Mouse (Mus musculus): ENCODE results near the gene Dph3.
"Not testable (repeated sequence)": the region's sequence is repeated elsewhere in the genome, so short reads cannot be mapped to it uniquely, and the experiment has no call there.

Gene Dph3

DNA sequence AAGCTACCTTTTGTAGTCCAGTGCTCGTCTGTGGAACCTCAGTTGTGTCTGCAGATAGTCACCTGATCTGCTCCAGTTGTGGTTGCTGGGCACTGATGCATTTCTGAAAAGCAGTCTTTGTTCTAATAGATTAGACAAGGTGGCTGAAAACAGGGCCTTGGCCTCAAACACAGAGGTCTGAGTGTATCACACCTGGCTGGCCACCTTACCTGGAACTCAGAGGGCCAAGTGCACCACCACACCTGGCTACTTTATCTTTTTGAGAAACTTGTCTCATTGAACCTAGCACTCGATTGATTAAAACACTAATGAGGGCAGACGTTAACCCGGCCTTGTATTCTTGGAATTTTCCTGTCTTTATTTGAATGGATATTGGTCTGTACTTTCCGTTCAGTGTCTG lies 10.1 kb upstream of the Dph3 start:
- no peak for DNase-seq (ENCODE audit: low read depth, low spot score)
- H3K36me3 ChIP-seq (ENCODE audit: control insufficient read depth, insufficient read depth, low read length, poor library complexity, severe bottlenecking) = peaks cover 13% of the 10 kb centered on the region; the same call in 1 of the 2 replicates
- no peaks in the 10 kb centered on the region for H3K27me3 ChIP-seq (ENCODE audit: control insufficient read depth, insufficient read depth, low read length, poor library complexity, severe bottlenecking)

DNA sequence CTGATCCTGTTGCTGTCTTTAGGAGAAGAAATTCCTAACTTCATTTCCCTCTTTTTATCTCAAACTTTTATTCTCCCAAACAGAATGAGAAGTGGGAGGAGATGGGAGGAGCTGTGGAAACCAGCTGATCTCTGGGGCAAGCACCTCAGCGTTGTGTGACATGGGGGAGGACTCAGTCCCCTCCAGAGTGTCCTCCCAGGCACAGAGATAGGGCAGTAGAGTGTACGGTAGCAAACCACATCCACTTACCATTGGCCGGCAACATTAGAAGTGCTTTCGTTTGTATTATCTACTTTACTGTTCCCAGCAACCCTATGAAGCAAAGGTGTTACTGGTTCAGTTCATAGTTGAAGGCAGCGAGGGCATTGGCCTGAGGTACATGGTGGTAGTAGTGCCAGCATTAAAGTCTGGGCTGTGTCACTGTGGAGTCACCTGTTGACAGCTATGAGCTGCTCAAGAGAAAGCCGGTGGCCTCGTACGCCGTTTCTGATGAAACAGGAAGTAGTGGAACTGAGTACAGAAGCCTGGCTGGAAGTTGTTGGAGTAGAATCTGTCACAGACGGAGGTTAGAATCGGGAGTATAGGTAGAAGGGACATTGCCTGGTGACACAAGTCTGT lies 8.1 kb upstream of the Dph3 start:
- no peak for DNase-seq (ENCODE audit: low read depth, low spot score)
- H3K36me3 ChIP-seq (ENCODE audit: control insufficient read depth, insufficient read depth, low read length, poor library complexity, severe bottlenecking) = peaks cover 4% of the 10 kb centered on the region; the same call in 1 of the 2 replicates
- H3K27me3 ChIP-seq (ENCODE audit: control insufficient read depth, insufficient read depth, low read length, poor library complexity, severe bottlenecking) = no peaks in the 10 kb centered on the region

DNA sequence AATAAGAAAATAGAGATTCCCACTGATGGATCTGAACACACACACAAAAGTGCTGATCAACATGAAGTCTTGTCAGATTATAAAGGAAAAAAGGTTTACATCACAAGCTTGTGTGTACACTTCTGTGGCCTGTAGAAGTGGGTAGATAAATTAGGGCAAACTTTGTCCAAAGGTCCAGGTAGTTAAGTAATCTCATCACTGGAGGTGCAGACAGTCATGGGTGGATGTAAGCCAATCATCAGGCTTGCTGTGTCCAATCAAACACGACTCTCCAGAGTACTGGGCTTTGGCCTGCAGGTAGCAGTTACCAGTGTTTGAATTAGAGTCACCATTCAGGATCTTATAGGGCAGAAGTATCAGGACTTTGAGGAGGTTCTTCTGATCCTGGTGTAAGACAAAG lies 7.5 kb upstream of the Dph3 start:
- Histone ChIP-seq H3K27me3 (ENCODE audit: control insufficient read depth, insufficient read depth, low read length, poor library complexity, severe bottlenecking) (no peaks in the 10 kb centered on the region), H3K36me3 (ENCODE audit: control insufficient read depth, insufficient read depth, low read length, poor library complexity, severe bottlenecking) (peaks cover 2% of the 10 kb centered on the region; the same call in 1 of the 2 replicates)
- no peak for DNase-seq (ENCODE audit: low read depth, low spot score)

DNA sequence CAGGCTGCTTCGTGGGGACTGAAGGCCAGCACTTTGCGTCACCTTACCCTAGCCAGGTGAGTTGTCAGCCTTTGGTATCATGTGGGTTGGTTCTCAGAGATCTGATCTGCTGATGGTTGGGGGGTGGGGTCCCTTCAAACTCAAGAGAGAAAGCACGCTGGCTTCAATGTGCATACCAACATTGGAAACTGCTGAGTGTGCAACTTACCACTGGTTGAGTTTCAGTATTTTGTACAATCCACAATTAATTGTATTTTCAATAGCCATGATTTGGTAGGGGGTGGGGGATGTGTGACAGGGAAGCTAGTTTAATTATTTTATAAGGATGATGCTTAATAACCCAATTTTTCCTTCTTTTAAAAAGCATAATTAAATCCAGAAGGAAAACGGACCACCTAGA lies 6.2 kb upstream of the Dph3 start:
- peaks cover 2% of the 10 kb centered on the region; the same call in 1 of the 2 replicates for H3K36me3 ChIP-seq (ENCODE audit: control insufficient read depth, insufficient read depth, low read length, poor library complexity, severe bottlenecking)
- DNase-seq (ENCODE audit: low read depth, low spot score) = no peak

DNA sequence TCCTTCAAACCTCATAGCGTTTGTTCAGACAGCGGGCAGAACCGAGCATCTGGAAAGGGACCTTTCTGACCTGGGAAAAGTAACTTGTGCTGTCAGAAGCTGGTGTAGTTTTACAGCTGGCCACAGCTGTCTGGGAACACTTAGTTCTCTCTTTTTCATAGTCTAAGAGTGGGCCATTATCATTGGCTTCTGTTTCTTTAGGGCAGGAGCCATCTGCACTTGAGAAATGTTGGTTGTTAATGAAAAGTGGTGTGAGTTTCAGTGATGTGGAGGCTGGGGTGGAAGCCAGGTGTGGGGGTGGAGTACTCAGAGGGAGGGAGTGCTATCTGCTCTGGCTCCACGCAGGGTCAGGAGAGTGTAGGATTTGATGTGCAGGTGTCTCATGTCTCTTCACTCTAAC lies 5.6 kb upstream of the Dph3 start:
- DNase-seq (ENCODE audit: low read depth, low spot score) = no peak
- H3K36me3 ChIP-seq (ENCODE audit: control insufficient read depth, insufficient read depth, low read length, poor library complexity, severe bottlenecking) = 0 out of 2 replicates have a peak, but pooled peaks cover 2% of the 10 kb centered on the region
- no peaks in the 10 kb centered on the region for H3K27me3 ChIP-seq (ENCODE audit: control insufficient read depth, insufficient read depth, low read length, poor library complexity, severe bottlenecking)

More for the DNA sequence above, 6.2 kb upstream of the Dph3 start:
- H3K27me3 ChIP-seq (ENCODE audit: control insufficient read depth, insufficient read depth, low read length, poor library complexity, severe bottlenecking) = no peaks in the 10 kb centered on the region

DNA sequence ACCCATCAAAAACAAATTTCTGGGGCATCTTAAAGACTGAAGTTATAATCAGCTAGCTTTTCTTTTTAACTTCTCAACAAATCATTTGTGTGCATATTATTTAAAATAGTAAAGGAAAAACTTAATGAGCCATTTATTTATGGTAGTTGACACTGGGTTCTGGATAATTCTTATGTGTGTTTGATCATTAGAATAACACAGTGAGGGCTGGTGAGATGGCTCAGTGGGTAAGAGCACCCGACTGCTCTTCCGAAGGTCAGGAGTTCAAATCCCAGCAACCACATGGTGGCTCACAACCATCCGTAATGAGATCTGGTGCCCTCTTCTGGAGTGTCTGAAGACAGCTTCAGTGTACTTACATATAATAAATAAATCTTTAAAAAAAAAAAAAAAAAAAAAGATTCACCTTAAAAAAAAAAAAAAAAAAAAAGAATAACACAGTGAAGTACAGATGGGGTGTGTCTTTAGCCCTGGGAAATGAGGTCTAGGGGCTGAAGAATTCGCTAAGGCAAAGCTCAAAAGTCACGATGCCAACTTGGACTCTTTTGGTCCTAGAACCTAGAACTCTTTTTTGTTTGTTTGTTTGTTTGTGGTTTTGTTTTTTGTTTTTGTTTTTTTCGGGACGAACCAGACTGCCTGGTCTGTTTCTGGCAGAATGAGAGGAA lies 2.2 kb upstream of the Dph3 start:
- H3K36me3 ChIP-seq (ENCODE audit: control insufficient read depth, insufficient read depth, low read length, poor library complexity, severe bottlenecking); H3K27me3 ChIP-seq (ENCODE audit: control insufficient read depth, insufficient read depth, low read length, poor library complexity, severe bottlenecking); DNase-seq (ENCODE audit: low read depth, low spot score): not testable (repeated sequence)

DNA sequence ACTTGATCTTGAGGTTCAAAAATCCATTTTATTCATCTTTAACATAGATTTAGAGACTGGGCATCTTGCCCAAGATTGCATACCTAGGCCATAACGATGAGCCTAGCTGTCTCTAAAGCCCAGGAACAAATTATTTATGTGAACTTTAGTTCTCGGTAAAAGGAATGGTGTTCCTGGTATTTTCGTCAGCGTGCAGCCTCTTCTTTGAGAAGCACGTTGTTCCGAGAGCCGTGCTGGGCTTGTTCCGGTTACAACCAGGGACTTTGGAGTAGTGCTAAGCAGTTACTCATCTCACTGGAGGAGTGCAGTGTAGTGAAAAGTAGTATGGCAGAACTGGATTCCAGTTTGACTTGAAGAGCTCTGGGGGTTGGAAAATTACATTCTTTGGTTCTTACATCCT lies 697 bp upstream of the Dph3 start:
- Histone ChIP-seq H3K27me3 (ENCODE audit: control insufficient read depth, insufficient read depth, low read length, poor library complexity, severe bottlenecking) (no peaks in the 10 kb centered on the region), H3K36me3 (ENCODE audit: control insufficient read depth, insufficient read depth, low read length, poor library complexity, severe bottlenecking) (peaks cover 6% of the 10 kb centered on the region)
- DNase-seq (ENCODE audit: low read depth, low spot score) = peak; percentile 6

DNA sequence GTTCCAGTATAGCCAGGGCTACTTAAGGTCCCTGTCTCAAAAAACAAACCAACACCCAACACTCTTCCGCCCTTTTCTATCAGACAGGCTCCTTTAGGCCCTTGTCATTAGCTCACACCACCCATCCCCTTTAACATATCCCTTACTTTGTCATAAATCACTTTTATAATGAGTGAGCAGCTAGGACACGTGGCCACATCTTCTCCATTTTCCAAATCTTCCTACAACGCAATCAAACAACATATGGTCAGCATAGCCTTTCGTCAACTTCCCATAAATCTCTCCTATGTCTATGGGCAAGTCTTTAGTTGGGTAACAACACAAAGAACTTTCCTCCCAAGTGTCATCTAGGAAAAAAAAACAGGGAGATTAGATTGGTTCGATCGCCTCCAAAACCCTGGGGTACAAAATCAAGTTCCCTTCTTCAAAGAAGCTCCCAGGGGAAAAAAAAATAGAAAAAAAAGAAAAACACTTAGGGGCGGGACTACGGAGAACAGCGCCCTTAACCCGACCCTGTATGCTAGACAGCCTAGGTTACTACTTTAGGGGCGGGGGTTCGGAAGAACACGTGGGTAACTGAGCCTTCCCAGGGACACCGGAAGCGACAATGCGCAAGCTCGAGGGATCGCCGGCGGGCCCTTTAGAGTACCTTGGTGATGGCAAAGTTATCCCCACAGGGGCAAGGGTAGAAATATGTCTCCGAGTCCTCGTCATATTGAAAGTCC lies 606 bp downstream of the Dph3 start, which contains the start of gene Oxnad1:
Gene Oxnad1 (plus strand): TSS at position 614 of the 725 bp plus-strand sequence.
- H3K27me3 ChIP-seq (ENCODE audit: control insufficient read depth, insufficient read depth, low read length, poor library complexity, severe bottlenecking) = no peaks in the 10 kb centered on the region
- peaks cover 11% of the 10 kb centered on the region for H3K36me3 ChIP-seq (ENCODE audit: control insufficient read depth, insufficient read depth, low read length, poor library complexity, severe bottlenecking)
- peak; percentile 91 for DNase-seq (ENCODE audit: low read depth, low spot score)

DNA sequence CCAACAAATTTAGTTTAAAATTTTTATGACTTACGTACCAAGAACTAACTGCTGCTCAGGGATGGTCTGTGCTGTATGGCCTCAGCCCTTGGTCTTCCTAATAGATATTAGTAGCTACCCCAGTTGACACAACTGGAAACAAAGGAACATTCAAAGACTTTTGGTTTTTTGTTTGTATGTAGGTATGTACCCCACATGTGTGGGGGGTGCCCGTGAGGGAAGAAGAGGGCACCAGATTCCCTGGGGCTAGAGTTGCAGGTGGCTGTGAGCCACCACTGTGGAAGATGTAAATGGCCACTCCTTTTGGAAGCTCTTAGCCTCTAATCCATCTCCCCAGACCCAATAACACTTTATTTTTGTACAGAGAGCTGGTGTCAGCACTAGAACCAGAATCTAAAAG lies 2.1 kb downstream of the Dph3 start:
- Histone ChIP-seq H3K27me3 (ENCODE audit: control insufficient read depth, insufficient read depth, low read length, poor library complexity, severe bottlenecking) (no peaks in the 10 kb centered on the region), H3K36me3 (ENCODE audit: control insufficient read depth, insufficient read depth, low read length, poor library complexity, severe bottlenecking) (peaks cover 14% of the 10 kb centered on the region)
- no peak for DNase-seq (ENCODE audit: low read depth, low spot score)

DNA sequence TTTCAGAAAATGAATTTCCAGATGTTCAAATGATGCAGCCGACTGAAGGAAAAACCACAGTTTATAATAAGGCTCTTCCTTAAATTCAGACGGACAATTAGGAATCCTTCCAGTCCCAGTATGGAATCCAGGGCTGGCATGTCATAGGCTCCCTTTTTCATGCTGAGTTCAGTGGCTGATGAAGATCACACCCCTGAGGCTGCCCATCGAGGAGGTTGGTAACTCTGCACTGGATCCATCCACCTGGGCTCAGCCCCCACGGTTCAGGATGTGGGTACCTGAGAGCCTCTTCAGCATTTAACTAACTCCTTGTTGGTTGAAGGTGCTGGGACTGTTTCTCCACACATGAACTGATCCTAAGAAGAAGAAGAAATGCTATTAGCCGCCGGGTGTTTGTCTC lies 2.6 kb downstream of the Dph3 start:
- H3K36me3 ChIP-seq (ENCODE audit: control insufficient read depth, insufficient read depth, low read length, poor library complexity, severe bottlenecking) = peaks cover 14% of the 10 kb centered on the region
- DNase-seq (ENCODE audit: low read depth, low spot score) = no peak
- no peaks in the 10 kb centered on the region for H3K27me3 ChIP-seq (ENCODE audit: control insufficient read depth, insufficient read depth, low read length, poor library complexity, severe bottlenecking)

DNA sequence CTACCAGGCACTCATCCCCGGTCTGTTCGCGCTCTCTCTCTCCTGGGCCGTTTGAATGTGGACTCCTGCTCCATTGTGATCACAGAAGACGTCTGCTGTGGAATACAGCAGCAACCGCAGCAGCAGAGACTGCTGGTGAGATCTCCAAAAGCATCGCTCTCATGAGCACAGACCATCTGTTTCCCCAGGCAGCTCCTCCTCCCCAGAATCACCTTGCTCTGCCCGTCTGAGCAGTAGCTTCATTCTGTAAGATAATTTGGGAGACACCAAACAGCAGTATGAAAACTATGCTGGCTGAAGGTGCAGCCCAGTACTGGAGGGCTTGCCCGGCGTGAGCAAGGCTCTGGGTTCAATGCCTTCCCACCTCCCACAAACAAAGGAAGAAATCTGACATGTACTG lies 4.5 kb downstream of the Dph3 start:
- no peaks in the 10 kb centered on the region for H3K27me3 ChIP-seq (ENCODE audit: control insufficient read depth, insufficient read depth, low read length, poor library complexity, severe bottlenecking)
- peaks cover 14% of the 10 kb centered on the region for H3K36me3 ChIP-seq (ENCODE audit: control insufficient read depth, insufficient read depth, low read length, poor library complexity, severe bottlenecking)
- no peak for DNase-seq (ENCODE audit: low read depth, low spot score)

DNA sequence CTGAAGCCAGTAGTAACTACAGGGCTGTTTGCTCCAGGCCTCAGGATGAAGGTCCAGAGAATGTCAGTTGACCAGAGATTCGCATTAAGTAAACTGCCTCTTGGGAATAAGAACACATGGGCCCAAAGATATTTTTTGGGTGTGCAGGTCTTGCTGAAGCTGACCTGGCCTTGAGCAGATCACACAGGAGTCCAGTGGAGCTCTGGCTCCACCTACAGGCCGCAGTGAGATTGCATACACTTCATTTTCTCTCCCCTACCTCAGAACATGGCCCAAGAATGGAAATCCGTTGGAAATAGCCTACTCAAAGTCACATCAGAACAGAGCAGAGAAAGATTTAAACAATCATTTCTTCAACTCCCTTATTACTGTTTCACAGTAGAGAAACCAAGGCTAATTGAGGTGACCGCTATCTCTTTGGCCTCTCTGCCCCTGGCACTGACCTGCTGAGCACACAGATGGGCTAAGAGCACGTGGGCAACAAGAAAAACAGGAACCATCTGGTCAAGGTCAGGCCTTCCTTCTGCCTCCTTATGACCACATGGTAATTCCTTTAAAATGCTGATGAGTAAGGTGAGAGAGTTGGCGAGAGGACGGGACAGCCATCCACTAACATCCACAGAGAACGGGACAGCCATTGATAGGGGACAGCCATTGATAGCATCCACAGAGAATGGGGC lies 8.5 kb downstream of the Dph3 start:
- DNase-seq (ENCODE audit: low read depth, low spot score) = peak; percentile 84
- peaks cover 9% of the 10 kb centered on the region for H3K36me3 ChIP-seq (ENCODE audit: control insufficient read depth, insufficient read depth, low read length, poor library complexity, severe bottlenecking)
- H3K27me3 ChIP-seq (ENCODE audit: control insufficient read depth, insufficient read depth, low read length, poor library complexity, severe bottlenecking) = no peaks in the 10 kb centered on the region

DNA sequence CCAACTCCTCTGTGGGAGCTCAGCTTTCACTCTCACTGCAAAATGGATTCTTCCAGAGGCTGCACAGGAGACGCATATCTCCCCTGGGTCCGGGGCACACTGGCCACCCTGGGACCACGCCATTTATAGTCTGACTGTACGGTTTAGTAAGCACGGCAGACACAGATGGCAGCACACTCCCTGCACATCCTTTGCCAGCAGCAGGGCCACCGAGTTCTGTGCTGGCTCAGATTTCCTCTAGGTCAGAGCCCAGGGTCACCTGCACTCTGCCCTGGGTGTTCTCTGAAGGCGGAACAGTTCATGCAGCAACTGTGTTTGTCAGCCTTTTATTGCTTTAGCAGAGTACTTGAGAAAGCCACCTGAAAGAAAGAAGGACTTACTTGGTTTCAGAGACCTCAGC lies 11.6 kb downstream of the Dph3 start:
- Histone ChIP-seq H3K27me3 (ENCODE audit: control insufficient read depth, insufficient read depth, low read length, poor library complexity, severe bottlenecking) (no peaks in the 10 kb centered on the region), H3K36me3 (ENCODE audit: control insufficient read depth, insufficient read depth, low read length, poor library complexity, severe bottlenecking) (no peaks in the 10 kb centered on the region)
- DNase-seq (ENCODE audit: low read depth, low spot score) = no peak

DNA sequence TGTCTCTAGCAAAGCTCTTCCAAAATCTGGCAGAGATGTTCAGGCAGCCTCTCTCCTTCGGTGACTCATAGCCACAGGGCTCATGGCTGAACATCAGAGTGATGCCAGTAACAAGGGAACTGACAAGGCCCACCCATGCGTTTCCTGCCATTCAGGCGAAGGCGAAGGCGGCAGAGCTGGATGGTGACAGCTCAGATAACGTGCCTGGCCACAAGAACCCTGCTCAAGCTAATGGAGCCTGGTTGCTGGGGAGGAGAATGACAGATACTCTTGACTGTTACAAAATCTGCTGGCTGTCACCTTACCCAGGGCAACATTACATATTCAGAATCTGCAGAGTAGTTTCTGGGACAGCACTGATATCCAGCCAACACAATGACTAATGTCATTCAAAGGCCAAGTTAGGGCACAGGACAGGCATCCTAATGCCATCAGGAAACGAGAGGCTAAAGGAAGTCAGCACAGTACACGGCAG lies 12.3 kb downstream of the Dph3 start:
- Histone ChIP-seq H3K36me3 (ENCODE audit: control insufficient read depth, insufficient read depth, low read length, poor library complexity, severe bottlenecking) (no peaks in the 10 kb centered on the region), H3K27me3 (ENCODE audit: control insufficient read depth, insufficient read depth, low read length, poor library complexity, severe bottlenecking) (no peaks in the 10 kb centered on the region)
- DNase-seq (ENCODE audit: low read depth, low spot score) = no peak

DNA sequence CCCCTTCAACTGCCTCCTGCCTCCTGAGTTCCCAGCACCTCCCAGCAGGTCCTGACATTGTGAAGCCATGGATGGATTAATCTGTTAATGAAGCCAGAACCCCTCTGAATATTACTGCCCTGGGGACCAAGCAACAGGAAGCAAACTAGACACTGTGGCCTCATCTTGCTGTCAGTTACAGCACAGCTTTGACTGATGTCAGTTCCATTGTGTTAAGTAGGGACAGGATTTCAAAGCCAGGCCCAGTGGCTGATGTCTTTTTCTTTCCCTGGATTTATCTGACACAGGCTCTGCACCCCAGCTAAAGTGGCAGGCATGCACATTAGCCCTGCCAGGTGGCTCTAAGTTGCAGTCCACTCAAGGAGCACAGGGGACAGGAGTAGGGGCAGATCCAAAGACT lies 12.7 kb downstream of the Dph3 start:
- Histone ChIP-seq H3K36me3 (ENCODE audit: control insufficient read depth, insufficient read depth, low read length, poor library complexity, severe bottlenecking) (no peaks in the 10 kb centered on the region), H3K27me3 (ENCODE audit: control insufficient read depth, insufficient read depth, low read length, poor library complexity, severe bottlenecking) (no peaks in the 10 kb centered on the region)
- no peak for DNase-seq (ENCODE audit: low read depth, low spot score)

Data from splenic B cell, adult 2 months (primary cell).